Comparison of ENCODE assay signal across 35 mouse cellular contexts in genomic region chr12:29559769-29560168, GRCm38 (mm10). TPM values are rescaled to one million over a fixed set of nuclear protein-coding genes. Genes with fewer than 3 reads are reported as not detected.
DNase-seq lines count a peak whose midpoint lies in the region; ATAC-seq and TF ChIP-seq lines count a peak whose summit lies in the region.
"Had no signal": no experiment of that assay in that cellular context is flagged by ENCODE, and none has a peak within 500 bp of the region (broad histone marks: within the 10 kb centered on the region; RNA-seq: fewer than 3 reads in every experiment).

No protein-coding gene starts in this region.

- no peak overlapping the region for H3K4me2 ChIP-seq in forebrain, embryonic 13.5 days
- no peak overlapping the region for H3K4me2 ChIP-seq in forebrain, embryonic 12.5 days
- H3K4me2 ChIP-seq in hindbrain, embryonic 14.5 days (replicated peaks) = no peak overlapping the region
- no peak overlapping the region for H3K4me2 ChIP-seq in hindbrain, embryonic 12.5 days (replicated peaks)
- no peak overlapping the region for H3K4me2 ChIP-seq in midbrain, embryonic 11.5 days
- no peak overlapping the region for H3K4me2 ChIP-seq in midbrain, postnatal 0 days (ENCODE audit: low read depth, low read length, poor library complexity, severe bottlenecking)
- H3K4me2 ChIP-seq: embryonic facial prominence, embryonic 12.5 days; heart, embryonic 11.5 days; intestine, embryonic 15.5 days; neural tube, embryonic 15.5 days had no signal

- H3K4me3 ChIP-seq in forebrain, embryonic 13.5 days = no peak overlapping the region
- no peak overlapping the region for H3K4me3 ChIP-seq in forebrain, embryonic 12.5 days (replicated peaks)
- H3K4me3 ChIP-seq in hindbrain, embryonic 14.5 days (replicated peaks; ENCODE audit: low read length) = no peak overlapping the region
- no peak overlapping the region for H3K4me3 ChIP-seq in hindbrain, embryonic 12.5 days
- H3K4me3 ChIP-seq in midbrain, embryonic 11.5 days (ENCODE audit: low read depth, low read length) = no peak overlapping the region
- H3K4me3 ChIP-seq in midbrain, embryonic 10.5 days = no peak overlapping the region
- H3K4me3 ChIP-seq in midbrain, postnatal 0 days (ENCODE audit: low read depth, low read length) = no peak overlapping the region
- H3K4me3 ChIP-seq: embryonic facial prominence, embryonic 12.5 days; intestine, embryonic 15.5 days; neural tube, embryonic 15.5 days had no signal

- no peak overlapping the region for H3K9ac ChIP-seq in forebrain, embryonic 13.5 days
- no peak overlapping the region for H3K9ac ChIP-seq in forebrain, embryonic 12.5 days
- H3K9ac ChIP-seq in hindbrain, embryonic 14.5 days = no peak overlapping the region
- no peak overlapping the region for H3K9ac ChIP-seq in hindbrain, embryonic 12.5 days
- 0 out of 2 replicates have a peak overlapping the region, but pooled peaks have one; percentile 9 for H3K9ac ChIP-seq in midbrain, embryonic 11.5 days (ENCODE audit: low read length)
- no peak overlapping the region for H3K9ac ChIP-seq in midbrain, postnatal 0 days (replicated peaks; ENCODE audit: low read length, poor library complexity, severe bottlenecking)
- H3K9ac ChIP-seq: embryonic facial prominence, embryonic 12.5 days; intestine, embryonic 15.5 days; liver, embryonic 14.5 days; neural tube, embryonic 15.5 days had no signal

- H3K36me3 ChIP-seq in forebrain, embryonic 13.5 days (ENCODE audit: poor library complexity, severe bottlenecking) = no peaks in the 10 kb centered on the region
- H3K36me3 ChIP-seq in forebrain, embryonic 12.5 days (replicated peaks) = no peaks in the 10 kb centered on the region
- H3K36me3 ChIP-seq in hindbrain, embryonic 14.5 days (replicated peaks; ENCODE audit: control insufficient read depth, insufficient read depth) = no peaks in the 10 kb centered on the region
- H3K36me3 ChIP-seq in hindbrain, embryonic 12.5 days = no peaks in the 10 kb centered on the region
- H3K36me3 ChIP-seq in midbrain, embryonic 11.5 days (ENCODE audit: control insufficient read depth, insufficient read depth, low read length) = no peaks in the 10 kb centered on the region
- H3K36me3 ChIP-seq in midbrain, embryonic 10.5 days = no peaks in the 10 kb centered on the region
- no peaks in the 10 kb centered on the region for H3K36me3 ChIP-seq in midbrain, postnatal 0 days (ENCODE audit: insufficient read depth, low read length)
- H3K36me3 ChIP-seq: embryonic facial prominence, embryonic 12.5 days; intestine, embryonic 15.5 days; neural tube, embryonic 15.5 days had no signal

- WGBS in forebrain, embryonic 13.5 days = 81% methylated on average over 5 of the region's 5 CpGs
- 75% methylated on average over 5 of the region's 5 CpGs for WGBS in forebrain, embryonic 12.5 days
- 47% methylated on average over 5 of the region's 5 CpGs for WGBS in hindbrain, embryonic 14.5 days
- 63% methylated on average over 5 of the region's 5 CpGs for WGBS in hindbrain, embryonic 12.5 days
- WGBS in midbrain, embryonic 11.5 days = 83% methylated on average over 5 of the region's 5 CpGs
- WGBS in midbrain, embryonic 10.5 days = 84% methylated on average over 5 of the region's 5 CpGs
- WGBS in midbrain, postnatal 0 days = 61% methylated on average over 5 of the region's 5 CpGs

- no peaks in the 10 kb centered on the region for H3K27me3 ChIP-seq in forebrain, embryonic 13.5 days
- no peaks in the 10 kb centered on the region for H3K27me3 ChIP-seq in forebrain, embryonic 12.5 days
- H3K27me3 ChIP-seq in hindbrain, embryonic 14.5 days (ENCODE audit: control insufficient read depth, insufficient read depth, low read length) = no peaks in the 10 kb centered on the region
- H3K27me3 ChIP-seq in hindbrain, embryonic 12.5 days = no peaks in the 10 kb centered on the region
- no peaks in the 10 kb centered on the region for H3K27me3 ChIP-seq in midbrain, embryonic 11.5 days (ENCODE audit: control insufficient read depth, insufficient read depth, low read length)
- no peaks in the 10 kb centered on the region for H3K27me3 ChIP-seq in midbrain, embryonic 10.5 days (ENCODE audit: low read depth, poor library complexity, severe bottlenecking)
- no peaks in the 10 kb centered on the region for H3K27me3 ChIP-seq in midbrain, postnatal 0 days (ENCODE audit: insufficient read depth, low read length)
- H3K27me3 ChIP-seq: CH12.LX; embryonic facial prominence, embryonic 12.5 days; intestine, embryonic 15.5 days; neural tube, embryonic 15.5 days had no signal

- peaks cover 41% of the 10 kb centered on the region for H3K4me1 ChIP-seq in forebrain, embryonic 13.5 days
- no peaks in the 10 kb centered on the region for H3K4me1 ChIP-seq in forebrain, embryonic 12.5 days
- peaks cover 27% of the 10 kb centered on the region for H3K4me1 ChIP-seq in hindbrain, embryonic 14.5 days (replicated peaks; ENCODE audit: control insufficient read depth, insufficient read depth, low read length)
- 0 out of 2 replicates have a peak, but pooled peaks cover 3% of the 10 kb centered on the region for H3K4me1 ChIP-seq in hindbrain, embryonic 12.5 days
- H3K4me1 ChIP-seq in midbrain, embryonic 11.5 days (ENCODE audit: control insufficient read depth, insufficient read depth, low read length) = no peaks in the 10 kb centered on the region
- H3K4me1 ChIP-seq in midbrain, embryonic 10.5 days = no peaks in the 10 kb centered on the region
- 0 out of 2 replicates have a peak, but pooled peaks cover 10% of the 10 kb centered on the region for H3K4me1 ChIP-seq in midbrain, postnatal 0 days (ENCODE audit: insufficient read depth, low read length)
- H3K4me1 ChIP-seq: embryonic facial prominence, embryonic 12.5 days; intestine, embryonic 15.5 days had no signal

- DNase-seq in hindbrain, embryonic 14.5 days (ENCODE audit: low spot score) = no peak
- no peak for DNase-seq in midbrain, embryonic 11.5 days (ENCODE audit: low spot score, missing footprints)
- no peak for DNase-seq in midbrain, embryonic 10.5 days (ENCODE audit: low spot score)
- no peak for DNase-seq in midbrain, postnatal 0 days (ENCODE audit: low spot score)
- no peak for DNase-seq in adrenal gland, postnatal 4 days (ENCODE audit: low spot score in 2 of 2)
- DNase-seq: adrenal gland, adult 2 months; adrenal gland, postnatal 36 days; cerebellum, adult 11 months; cerebellum, adult 9-10 months; cerebellum, postnatal 36 days; embryo, embryonic 11 days; gastrocnemius, postnatal 14 days; heart, postnatal 4 days; kidney, adult 8-10 months; kidney, postnatal 14 days; layer of hippocampus, postnatal 36 days; liver; lung, adult 2 months; lung, postnatal 10 days; right cerebral cortex, postnatal 14 days had no signal

- no peak for TF ChIP-seq CTCF in midbrain, postnatal 0 days (IDR thresholded peaks at IDR 0.05)

- no peaks in the 10 kb centered on the region for H3K9me3 ChIP-seq in forebrain, embryonic 13.5 days (replicated peaks)
- H3K9me3 ChIP-seq in forebrain, embryonic 12.5 days = no peaks in the 10 kb centered on the region
- H3K9me3 ChIP-seq in hindbrain, embryonic 14.5 days (ENCODE audit: control insufficient read depth, low read length) = no peaks in the 10 kb centered on the region
- no peaks in the 10 kb centered on the region for H3K9me3 ChIP-seq in hindbrain, embryonic 12.5 days (replicated peaks)
- no peaks in the 10 kb centered on the region for H3K9me3 ChIP-seq in midbrain, embryonic 11.5 days (ENCODE audit: control insufficient read depth, low read length)
- H3K9me3 ChIP-seq in midbrain, embryonic 10.5 days (replicated peaks) = no peaks in the 10 kb centered on the region
- no peaks in the 10 kb centered on the region for H3K9me3 ChIP-seq in midbrain, postnatal 0 days (ENCODE audit: low read length)
- H3K9me3 ChIP-seq: embryonic facial prominence, embryonic 12.5 days; intestine, embryonic 15.5 days; neural tube, embryonic 15.5 days had no signal

- peak; percentile 55; the same call in 1 of the 2 replicates for ATAC-seq in forebrain, embryonic 13.5 days
- ATAC-seq in forebrain, embryonic 12.5 days (ENCODE audit: low FRiP score) = no peak
- ATAC-seq in hindbrain, embryonic 14.5 days (ENCODE audit: low FRiP score) = no peak
- no peak for ATAC-seq in hindbrain, embryonic 12.5 days (ENCODE audit: low FRiP score)
- ATAC-seq in midbrain, embryonic 11.5 days (ENCODE audit: low FRiP score) = no peak
- ATAC-seq in midbrain, postnatal 0 days (ENCODE audit: low FRiP score) = no peak
- ATAC-seq: activated CD4-positive, CD25-positive, alpha-beta regulatory T cell, adult 4 months; hindbrain, postnatal 0 days; intestine, embryonic 15.5 days had no signal

- no peak overlapping the region; the same call in 1 of the 2 replicates for H3K27ac ChIP-seq in forebrain, embryonic 13.5 days
- H3K27ac ChIP-seq in forebrain, embryonic 12.5 days = no peak overlapping the region
- H3K27ac ChIP-seq in hindbrain, embryonic 14.5 days = 0 out of 2 replicates have a peak overlapping the region, but pooled peaks have one; percentile 55
- no peak overlapping the region for H3K27ac ChIP-seq in hindbrain, embryonic 12.5 days
- no peak overlapping the region for H3K27ac ChIP-seq in midbrain, embryonic 11.5 days (ENCODE audit: low read depth, low read length)
- H3K27ac ChIP-seq in midbrain, embryonic 10.5 days (replicated peaks) = no peak overlapping the region
- H3K27ac ChIP-seq in midbrain, postnatal 0 days (ENCODE audit: low read depth, low read length) = peak overlapping the region; percentile 34; the same call in 1 of the 2 replicates
- H3K27ac ChIP-seq: embryonic facial prominence, embryonic 12.5 days; hindbrain, postnatal 0 days; intestine, embryonic 15.5 days; liver, embryonic 14.5 days; macrophage; neural tube, embryonic 15.5 days had no signal

RNA-seq across cellular contexts. Expression of gene Myt1l, which starts 31.6 kb away (rescaled TPM):
- 116 and 131 TPM in 2 replicates for polyA plus RNA-seq in forebrain, embryonic 13.5 days (2015; fragmentation: Nextera tagmentation; extraction: Ambion mirVana)
- 53.6 and 56.1 TPM in 2 replicates for polyA plus RNA-seq in forebrain, embryonic 12.5 days (2016; fragmentation: Nextera tagmentation; extraction: Ambion mirVana)
- polyA plus RNA-seq in hindbrain, embryonic 14.5 days (2014; fragmentation: Nextera tagmentation; extraction: Ambion mirVana) = 187 and 202 TPM in 2 replicates
- 58.2 and 64.3 TPM in 2 replicates for polyA plus RNA-seq in hindbrain, embryonic 12.5 days (2016; fragmentation: Nextera tagmentation; extraction: Ambion mirVana)
- 13.3 and 13.5 TPM in 2 replicates for polyA plus RNA-seq in midbrain, embryonic 11.5 days (2014; fragmentation: Nextera tagmentation; extraction: Ambion mirVana)
- polyA plus RNA-seq in midbrain, embryonic 10.5 days (2016; fragmentation: Nextera tagmentation; extraction: Ambion mirVana) = 2.6 and 9.6 TPM in 2 replicates
- total RNA-seq in midbrain, postnatal 0 days (2014; rRNA removed) = 104 and 130 TPM in 2 replicates
- 208 and 223 TPM in 2 replicates for polyA plus RNA-seq in midbrain, postnatal 0 days (2015; fragmentation: Nextera tagmentation; extraction: Ambion mirVana)
- 1 to 10 TPM; 4.5 to 6.7 TPM for total RNA-seq in adrenal gland, postnatal 4 days (2021)
- total RNA-seq: gastrocnemius, postnatal 14 days; granulocyte monocyte progenitor cell, adult 5-6 weeks had no signal
- polyA plus RNA-seq: activated CD4-positive, CD25-positive, alpha-beta regulatory T cell, adult 4 months; C2C12; heart, postnatal 0 days; liver, embryonic 14.5 days; lung, adult 2 months; macrophage had no signal

Comparison
In these comparisons a context has a peak if more than half of its experiments do, and no peak if none do; other contexts are left out.
1. H3K27ac ChIP-seq: peak in hindbrain, embryonic 14.5 days (single experiment) and midbrain, postnatal 0 days (single experiment); none in forebrain, embryonic 13.5 days (single experiment), forebrain, embryonic 12.5 days (single experiment), hindbrain, embryonic 12.5 days (single experiment), midbrain, embryonic 11.5 days (single experiment) and midbrain, embryonic 10.5 days (single experiment).